25 mouse cellular contexts compared by ENCODE assay signal in genomic region chr3:55830226-55830625, GRCm38 (mm10). TPM values are rescaled to one million over a fixed set of nuclear protein-coding genes. Genes with fewer than 3 reads are reported as not detected.
A peak's percentile ranks its signal among the peaks of the same experiment; 100 is the strongest.
DNase-seq lines count a peak whose midpoint lies in the region; ATAC-seq and TF ChIP-seq lines count a peak whose summit lies in the region.
"Had no signal": no experiment of that assay in that cellular context is flagged by ENCODE, and none has a peak within 500 bp of the region (broad histone marks: within the 10 kb centered on the region; RNA-seq: fewer than 3 reads in every experiment).

No protein-coding gene starts in this region.

- no peak for DNase-seq in hindbrain, postnatal 0 days (ENCODE audit: low spot score)
- no peak for DNase-seq in embryonic facial prominence, embryonic 10.5 days (ENCODE audit: low spot score)
- no peak for DNase-seq in hindbrain, embryonic 14.5 days (ENCODE audit: low spot score)
- DNase-seq in frontal cortex, postnatal 14 days (ENCODE audit: low spot score in 2 of 2): no peak
- DNase-seq: cerebellum, adult 11 months; cerebellum, adult 9-11 months; gastrocnemius, postnatal 14 days; heart, adult 18-20 months; heart, postnatal 10 days; kidney, adult 11 months; kidney, postnatal 4 days; layer of hippocampus, adult 9-11 months; lung, embryonic 14.5 days had no signal

- H3K9me3 ChIP-seq in hindbrain, embryonic 12.5 days (replicated peaks): no peaks in the 10 kb centered on the region
- H3K9me3 ChIP-seq in hindbrain, postnatal 0 days (ENCODE audit: low read length): no peaks in the 10 kb centered on the region
- no peaks in the 10 kb centered on the region for H3K9me3 ChIP-seq in embryonic facial prominence, embryonic 10.5 days
- H3K9me3 ChIP-seq in hindbrain, embryonic 14.5 days (ENCODE audit: control insufficient read depth, low read length): no peaks in the 10 kb centered on the region
- no peaks in the 10 kb centered on the region for H3K9me3 ChIP-seq in neural tube, embryonic 14.5 days (ENCODE audit: control insufficient read depth, low read length)
- H3K9me3 ChIP-seq: embryonic facial prominence, embryonic 13.5 days; heart, embryonic 12.5 days had no signal

- peaks cover 15% of the 10 kb centered on the region for H3K4me1 ChIP-seq in hindbrain, embryonic 12.5 days
- no peaks in the 10 kb centered on the region for H3K4me1 ChIP-seq in hindbrain, postnatal 0 days (ENCODE audit: insufficient read depth, low read length)
- peaks cover 49% of the 10 kb centered on the region for H3K4me1 ChIP-seq in embryonic facial prominence, embryonic 10.5 days
- peaks cover 14% of the 10 kb centered on the region for H3K4me1 ChIP-seq in hindbrain, embryonic 14.5 days (replicated peaks; ENCODE audit: control insufficient read depth, insufficient read depth, low read length)
- H3K4me1 ChIP-seq in neural tube, embryonic 14.5 days (ENCODE audit: control insufficient read depth, insufficient read depth, low read length): no peaks in the 10 kb centered on the region; the same call in 1 of the 2 replicates
- H3K4me1 ChIP-seq: heart, embryonic 12.5 days had no signal

- no peaks in the 10 kb centered on the region for H3K36me3 ChIP-seq in hindbrain, embryonic 12.5 days
- no peaks in the 10 kb centered on the region; the same call in 1 of the 2 replicates for H3K36me3 ChIP-seq in hindbrain, postnatal 0 days (ENCODE audit: insufficient read depth, low read length)
- no peaks in the 10 kb centered on the region for H3K36me3 ChIP-seq in embryonic facial prominence, embryonic 10.5 days (replicated peaks)
- no peaks in the 10 kb centered on the region for H3K36me3 ChIP-seq in hindbrain, embryonic 14.5 days (replicated peaks; ENCODE audit: control insufficient read depth, insufficient read depth)
- no peaks in the 10 kb centered on the region for H3K36me3 ChIP-seq in neural tube, embryonic 14.5 days (ENCODE audit: control insufficient read depth, insufficient read depth, low read length)
- H3K36me3 ChIP-seq: embryonic facial prominence, embryonic 13.5 days; heart, embryonic 12.5 days had no signal

- no peak for TF ChIP-seq CTCF in hindbrain, postnatal 0 days (IDR thresholded peaks at IDR 0.05; ENCODE audit: low read depth)

- no peaks in the 10 kb centered on the region for H3K27me3 ChIP-seq in hindbrain, embryonic 12.5 days
- no peaks in the 10 kb centered on the region for H3K27me3 ChIP-seq in hindbrain, postnatal 0 days (ENCODE audit: insufficient read depth, low read length)
- no peaks in the 10 kb centered on the region for H3K27me3 ChIP-seq in embryonic facial prominence, embryonic 10.5 days (replicated peaks; ENCODE audit: low read depth, poor library complexity, severe bottlenecking)
- no peaks in the 10 kb centered on the region for H3K27me3 ChIP-seq in hindbrain, embryonic 14.5 days (ENCODE audit: control insufficient read depth, insufficient read depth, low read length)
- no peaks in the 10 kb centered on the region for H3K27me3 ChIP-seq in neural tube, embryonic 14.5 days (ENCODE audit: control insufficient read depth, insufficient read depth, low read length)
- H3K27me3 ChIP-seq: embryonic facial prominence, embryonic 13.5 days; heart, embryonic 12.5 days had no signal

- ATAC-seq in hindbrain, embryonic 12.5 days (ENCODE audit: low FRiP score): peak; percentile 68
- no peak for ATAC-seq in hindbrain, postnatal 0 days
- peak; percentile 41; the same call in 1 of the 2 replicates for ATAC-seq in hindbrain, embryonic 14.5 days (ENCODE audit: low FRiP score)
- ATAC-seq in neural tube, embryonic 14.5 days (ENCODE audit: low read depth): peak; percentile 69
- ATAC-seq in erythroblast, adult 5-6 weeks (replicated peaks; ENCODE audit: low FRiP score, poor library complexity, severe bottlenecking): no peak
- ATAC-seq: forebrain, embryonic 14.5 days had no signal

- no peak overlapping the region for H3K9ac ChIP-seq in hindbrain, embryonic 12.5 days
- H3K9ac ChIP-seq in hindbrain, postnatal 0 days (replicated peaks; ENCODE audit: low read length): no peak overlapping the region
- no peak overlapping the region for H3K9ac ChIP-seq in hindbrain, embryonic 14.5 days
- no peak overlapping the region for H3K9ac ChIP-seq in neural tube, embryonic 14.5 days (replicated peaks; ENCODE audit: low read depth, low read length)
- H3K9ac ChIP-seq: embryonic facial prominence, embryonic 13.5 days; heart, embryonic 12.5 days; liver, embryonic 14.5 days; lung, embryonic 14.5 days had no signal

- WGBS in hindbrain, embryonic 12.5 days: 39% methylated on average over 5 of the region's 5 CpGs
- WGBS in hindbrain, postnatal 0 days: 65% methylated on average over 5 of the region's 5 CpGs
- 45% methylated on average over 5 of the region's 5 CpGs for WGBS in embryonic facial prominence, embryonic 10.5 days
- 50% methylated on average over 5 of the region's 5 CpGs for WGBS in hindbrain, embryonic 14.5 days
- WGBS in neural tube, embryonic 14.5 days: 30% methylated on average over 5 of the region's 5 CpGs

- peak overlapping the region; percentile 62 for H3K27ac ChIP-seq in hindbrain, embryonic 12.5 days
- H3K27ac ChIP-seq in hindbrain, postnatal 0 days: no peak overlapping the region
- peak overlapping the region; percentile 24; the same call in 1 of the 2 replicates for H3K27ac ChIP-seq in embryonic facial prominence, embryonic 10.5 days (replicated peaks)
- H3K27ac ChIP-seq in hindbrain, embryonic 14.5 days: peak overlapping the region; percentile 67; the same call in 1 of the 2 replicates
- no peak overlapping the region for H3K27ac ChIP-seq in neural tube, embryonic 14.5 days (ENCODE audit: low read depth, low read length)
- H3K27ac ChIP-seq: embryonic facial prominence, embryonic 13.5 days; liver, embryonic 14.5 days had no signal

- H3K4me3 ChIP-seq in hindbrain, embryonic 12.5 days: no peak overlapping the region
- H3K4me3 ChIP-seq in hindbrain, postnatal 0 days (ENCODE audit: low read length): no peak overlapping the region
- H3K4me3 ChIP-seq in embryonic facial prominence, embryonic 10.5 days: no peak overlapping the region
- H3K4me3 ChIP-seq in hindbrain, embryonic 14.5 days (replicated peaks; ENCODE audit: low read length): no peak overlapping the region
- H3K4me3 ChIP-seq in neural tube, embryonic 14.5 days (ENCODE audit: low read depth, low read length): no peak overlapping the region
- H3K4me3 ChIP-seq: embryonic facial prominence, embryonic 13.5 days; heart, embryonic 12.5 days had no signal

- H3K4me2 ChIP-seq in hindbrain, embryonic 12.5 days (replicated peaks): no peak overlapping the region
- no peak overlapping the region for H3K4me2 ChIP-seq in hindbrain, postnatal 0 days (ENCODE audit: low read depth, low read length)
- no peak overlapping the region for H3K4me2 ChIP-seq in hindbrain, embryonic 14.5 days (replicated peaks)
- no peak overlapping the region for H3K4me2 ChIP-seq in neural tube, embryonic 14.5 days (ENCODE audit: low read depth, low read length)
- H3K4me2 ChIP-seq: embryonic facial prominence, embryonic 13.5 days; heart, embryonic 12.5 days; lung, embryonic 14.5 days had no signal

RNA-seq across cellular contexts. Expression of gene Mab21l1, which starts 47.9 kb away (rescaled TPM):
- polyA plus RNA-seq in hindbrain, embryonic 12.5 days (2016; fragmentation: Nextera tagmentation; extraction: Ambion mirVana): 104 and 115 TPM in 2 replicates
- total RNA-seq in hindbrain, postnatal 0 days (2014; rRNA removed): 132 and 137 TPM in 2 replicates
- 175 and 179 TPM in 2 replicates for polyA plus RNA-seq in hindbrain, postnatal 0 days (2015; fragmentation: Nextera tagmentation; extraction: Ambion mirVana)
- 55.1 and 62.6 TPM in 2 replicates for polyA plus RNA-seq in embryonic facial prominence, embryonic 10.5 days (2016; fragmentation: Nextera tagmentation; extraction: Ambion mirVana)
- 131 and 149 TPM in 2 replicates for polyA plus RNA-seq in hindbrain, embryonic 14.5 days (2014; fragmentation: Nextera tagmentation; extraction: Ambion mirVana)
- polyA plus RNA-seq in neural tube, embryonic 14.5 days (2014; fragmentation: Nextera tagmentation; extraction: Ambion mirVana): 99.9 and 112 TPM in 2 replicates
- total RNA-seq in erythroblast, adult 5-6 weeks (2015; ENCODE audit: low replicate concordance): not detected in 2 replicates
- total RNA-seq in erythroblast, adult 5-6 weeks (2017; ENCODE audit: low replicate concordance): not detected in 2 replicates
- total RNA-seq: common myeloid progenitor, adult 5-6 weeks; megakaryocyte, adult 5-6 weeks; neutrophil, adult 5-6 weeks had no signal
- polyA plus RNA-seq: spleen, adult 2 months; testis, adult 2 months had no signal

Comparison
In these comparisons a context has a peak if more than half of its experiments do, and no peak if none do; other contexts are left out.
1. ATAC-seq: peak in hindbrain, embryonic 12.5 days (single experiment), hindbrain, embryonic 14.5 days (single experiment) and neural tube, embryonic 14.5 days (single experiment); none in hindbrain, postnatal 0 days (single experiment) and erythroblast, adult 5-6 weeks (single experiment).
2. H3K27ac ChIP-seq: peak in hindbrain, embryonic 12.5 days (single experiment), embryonic facial prominence, embryonic 10.5 days (single experiment) and hindbrain, embryonic 14.5 days (single experiment); none in hindbrain, postnatal 0 days (single experiment) and neural tube, embryonic 14.5 days (single experiment).